Mouse (Mus musculus) spleen, adult 2 months (tissue): ENCODE data around the gene Dab2ip. TPM values are rescaled to one million over a fixed set of nuclear protein-coding genes. Genes with fewer than 3 reads are reported as not detected.
A peak's percentile ranks its signal among the peaks of the same experiment; 100 is the strongest.

Source experiments
- DNase-seq, 2 experiments: peaks; one replicate each; pipeline versions ENCODE4 v3.0.0 to v3.0.0-alpha.2; 2012 to 2021; ENCODE audit warnings: low spot score in 2 of 2, low read depth in 1 of 2
- H3K27ac ChIP-seq: fragments of 200-500 bp; 2 replicates; pipeline ENCODE4 v1.5.1; 2012; ENCODE audit warnings: low read length, inconsistent platforms; ENCODE audit not compliant: insufficient read depth
- H3K27me3 ChIP-seq: fragments of 200-500 bp; 2 replicates; pipeline ENCODE4 v1.6.1; 2012; ENCODE audit warnings: mild to moderate bottlenecking, moderate library complexity, low read length, inconsistent platforms; ENCODE audit not compliant: control insufficient read depth, insufficient read depth
- H3K36me3 ChIP-seq: fragments of 200-500 bp; 2 replicates; pipeline ENCODE4 v1.6.1; 2012; ENCODE audit warnings: mild to moderate bottlenecking, low read length, inconsistent platforms; ENCODE audit not compliant: control insufficient read depth, insufficient read depth
- H3K4me1 ChIP-seq: fragments of 200-500 bp; 2 replicates; pipeline ENCODE4 v1.6.1; 2011; ENCODE audit warnings: inconsistent platforms; ENCODE audit not compliant: control insufficient read depth, insufficient read depth, insufficient read length
- H3K4me3 ChIP-seq: fragments of 200-500 bp; 2 replicates; pipeline ENCODE4 v1.5.1; 2011; ENCODE audit warnings: mild to moderate bottlenecking, inconsistent platforms; ENCODE audit not compliant: insufficient read depth, insufficient read length; ENCODE audit errors: extremely low read depth
- CTCF ChIP-seq: fragments of 200-500 bp; IDR thresholded peaks from 2 replicates; pipeline ENCODE4 v1.5.1; 2011; ENCODE audit warnings: mild to moderate bottlenecking, inconsistent platforms; ENCODE audit not compliant: insufficient read depth, insufficient read length, insufficient replicate concordance; ENCODE audit errors: extremely low read depth
- POLR2A ChIP-seq: fragments of 200-500 bp; IDR thresholded peaks from 2 replicates; pipeline ENCODE4 v1.6.1; 2011; ENCODE audit warnings: low read depth, low read length, inconsistent platforms
- WGBS: fragments of 180-500 bp; shearing (Covaris S2); methylation state at CpG from one replicate; pipeline ENCODE4 v1.1.7; 2018; 5-methylcytosine and 5-hydroxymethylcytosine counted together
- polyA plus RNA-seq: library from polyadenylated mRNA; depleted of rRNA; stranded (reverse); fragments of >200 nt; gene quantifications from 2 replicates; pipeline ENCODE4 v1.2.3, GENCODE M21; 2012

Dab2ip gene
- polyA plus RNA-seq, 1 experiment: 21.0 TPM

DNA sequence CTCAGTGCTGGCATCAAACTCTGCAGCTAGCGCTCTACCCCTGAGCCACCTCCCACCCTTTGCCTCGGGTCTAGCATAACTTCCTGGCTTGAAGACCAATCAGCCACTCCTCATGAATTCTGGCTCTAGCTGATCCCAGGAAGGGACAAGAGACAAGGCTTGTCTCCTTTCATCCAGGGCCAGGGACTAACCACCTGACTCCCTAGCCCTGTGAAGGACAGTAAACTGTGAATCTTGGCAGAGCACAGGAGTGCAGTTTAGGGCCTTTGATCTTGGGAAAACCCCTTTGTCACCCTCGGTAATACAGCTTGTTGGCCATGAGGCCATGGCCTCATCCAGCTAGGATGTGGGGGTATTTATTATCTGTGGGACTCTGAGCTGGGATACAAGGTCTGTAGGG is 100.2 kb downstream of the Dab2ip start:
- TF ChIP-seq POLR2A: no peak
- no peak for TF ChIP-seq CTCF
- Histone ChIP-seq H3K4me3 (no peak overlapping the region), H3K27ac (no peak overlapping the region), H3K27me3 (peaks cover 10% of the 10 kb centered on the region), H3K4me1 (peaks cover 15% of the 10 kb centered on the region; the same call in 1 of the 2 replicates), H3K36me3 (no peaks in the 10 kb centered on the region)
- DNase-seq: no peak
- 38% methylated on average over 3 of the region's 3 CpGs for WGBS

DNA sequence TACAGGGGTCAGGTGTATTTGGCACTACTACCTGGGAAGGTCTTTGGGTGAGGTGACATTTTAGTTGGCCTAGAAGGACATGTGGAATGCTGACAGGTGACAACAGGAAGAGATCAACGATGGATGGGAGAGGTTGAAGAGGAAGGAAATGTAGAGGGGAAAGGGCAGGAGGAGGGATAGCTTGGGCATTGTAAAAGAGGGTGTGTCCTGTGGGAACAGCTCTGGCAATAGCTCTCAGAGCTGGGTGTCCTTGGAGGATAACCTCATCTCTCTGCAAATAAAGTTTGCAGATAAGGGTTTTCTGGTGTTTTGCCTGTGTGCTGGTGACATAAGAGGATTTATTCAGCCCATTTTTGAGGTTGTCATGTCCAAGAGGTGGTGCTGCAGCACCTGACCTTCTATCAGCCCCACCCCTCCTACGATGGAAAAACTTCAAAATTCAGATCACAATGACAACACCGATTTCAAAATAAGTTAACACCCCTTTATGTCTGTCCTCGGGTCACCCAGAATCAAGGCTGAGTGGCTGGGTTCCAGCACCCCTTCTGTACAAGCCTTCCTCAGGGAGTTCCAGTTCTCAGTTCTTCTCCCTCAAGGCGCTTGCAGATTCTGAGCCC is 101.6 kb downstream of the Dab2ip start:
- Histone ChIP-seq H3K36me3 (no peaks in the 10 kb centered on the region), H3K27me3 (peaks cover 10% of the 10 kb centered on the region), H3K4me3 (no peak overlapping the region), H3K4me1 (peaks cover 15% of the 10 kb centered on the region; the same call in 1 of the 2 replicates), H3K27ac (no peak overlapping the region)
- no peak for DNase-seq
- 67% methylated on average over 5 of the region's 5 CpGs for WGBS
- TF ChIP-seq CTCF (no peak), POLR2A (no peak)

DNA sequence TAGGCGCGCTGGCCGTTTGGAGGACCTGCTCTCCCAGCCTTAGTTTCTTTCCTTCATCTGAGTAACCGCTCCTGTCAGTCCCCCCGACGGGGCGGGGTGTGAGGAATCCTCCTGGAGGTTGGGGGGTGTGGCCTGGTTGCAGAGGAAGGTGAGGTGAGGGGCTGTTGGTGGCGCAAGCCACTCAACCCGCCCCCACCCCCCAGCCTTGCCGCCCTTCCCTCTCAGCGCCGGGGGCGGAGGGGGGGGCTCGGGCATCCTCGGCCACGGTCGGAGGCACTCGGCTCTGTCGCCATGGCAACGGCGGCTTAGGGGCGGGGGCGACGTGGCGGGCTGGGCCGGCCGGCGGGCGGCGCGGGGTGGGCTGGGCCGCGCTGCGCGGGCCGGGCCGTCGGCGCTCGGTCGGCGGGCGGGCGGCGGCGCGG is 102.9 kb downstream of the Dab2ip start:
- H3K4me1 ChIP-seq: peaks cover 15% of the 10 kb centered on the region; the same call in 1 of the 2 replicates
- H3K27ac ChIP-seq: no peak overlapping the region
- H3K36me3 ChIP-seq: no peaks in the 10 kb centered on the region
- H3K27me3 ChIP-seq: peaks cover 10% of the 10 kb centered on the region
- TF ChIP-seq CTCF (no peak), POLR2A (no peak)
- 9% methylated on average over 36 of the region's 47 CpGs for WGBS
- peak in 1 of 2 experiments; percentile 45 for DNase-seq
- H3K4me3 ChIP-seq: peak overlapping the region; percentile 23; the same call in 1 of the 2 replicates

DNA sequence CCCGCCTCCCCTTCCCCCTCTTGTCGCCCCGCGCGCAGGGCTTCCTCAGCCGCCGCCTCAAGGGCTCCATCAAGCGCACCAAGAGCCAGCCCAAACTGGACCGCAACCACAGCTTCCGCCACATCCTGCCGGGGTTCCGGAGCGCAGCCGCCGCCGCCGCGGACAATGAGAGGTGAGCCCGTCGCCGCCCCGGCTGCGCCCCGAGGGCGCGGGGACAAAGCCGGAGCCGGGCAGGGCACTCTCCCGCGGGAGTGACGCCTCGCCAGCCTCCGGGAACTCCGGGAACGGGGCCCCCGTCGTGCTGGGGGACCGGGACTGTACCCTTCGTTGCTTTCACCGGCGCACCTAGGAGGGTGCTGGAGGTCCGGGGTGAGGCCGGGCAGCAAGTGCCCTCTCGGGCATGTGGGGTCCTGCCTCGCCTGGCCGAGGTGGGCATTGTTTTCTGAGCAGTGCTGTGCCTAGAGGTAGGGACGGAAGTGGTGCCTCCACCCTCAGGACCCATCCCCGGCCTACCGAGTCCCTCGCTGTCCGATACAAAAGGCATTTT is 103.5 kb downstream of the Dab2ip start:
- H3K4me3 ChIP-seq: peak overlapping the region; percentile 57; the same call in 1 of the 2 replicates
- H3K27ac ChIP-seq: peak overlapping the region; percentile 20; the same call in 1 of the 2 replicates
- peaks cover 10% of the 10 kb centered on the region for H3K27me3 ChIP-seq
- 2% methylated on average over 48 of the region's 51 CpGs for WGBS
- peak; percentile 37 to 81 for DNase-seq
- H3K4me1 ChIP-seq: peaks cover 15% of the 10 kb centered on the region; the same call in 1 of the 2 replicates
- no peak for TF ChIP-seq POLR2A
- TF ChIP-seq CTCF: no peak
- H3K36me3 ChIP-seq: no peaks in the 10 kb centered on the region

DNA sequence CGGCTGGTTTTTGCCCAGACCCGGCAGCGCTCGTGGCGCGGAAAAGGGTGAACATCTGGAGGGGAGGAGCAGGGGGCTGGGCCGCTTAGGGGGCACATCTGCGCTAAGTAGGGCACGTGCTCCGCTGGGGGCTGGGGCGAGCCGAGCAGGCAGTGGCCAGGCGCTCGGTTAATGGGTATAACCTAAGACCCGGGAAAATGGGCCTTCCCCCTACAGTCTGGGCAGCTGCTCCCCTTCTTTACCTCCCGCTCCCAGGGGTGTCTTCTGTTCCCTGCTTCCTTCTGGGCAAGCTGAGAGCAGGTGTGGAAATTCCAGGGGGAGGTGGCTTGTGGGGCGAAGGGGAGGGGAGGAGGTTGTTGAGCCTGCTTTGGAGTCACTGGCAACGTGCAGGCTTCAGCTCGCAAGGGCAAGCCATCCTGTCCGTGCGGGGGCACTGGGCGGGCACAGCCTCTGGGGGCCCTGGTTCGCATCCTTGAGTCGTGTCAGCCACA is 104.0 kb downstream of the Dab2ip start:
- Histone ChIP-seq H3K36me3 (no peaks in the 10 kb centered on the region), H3K4me1 (peaks cover 15% of the 10 kb centered on the region; the same call in 1 of the 2 replicates), H3K27me3 (peaks cover 10% of the 10 kb centered on the region), H3K4me3 (peak overlapping the region; percentile 57; the same call in 1 of the 2 replicates), H3K27ac (0 out of 2 replicates have a peak overlapping the region, but pooled peaks have one; percentile 20)
- DNase-seq: no peak
- TF ChIP-seq POLR2A: no peak
- no peak for TF ChIP-seq CTCF
- WGBS: 10% methylated on average over 24 of the region's 24 CpGs

DNA sequence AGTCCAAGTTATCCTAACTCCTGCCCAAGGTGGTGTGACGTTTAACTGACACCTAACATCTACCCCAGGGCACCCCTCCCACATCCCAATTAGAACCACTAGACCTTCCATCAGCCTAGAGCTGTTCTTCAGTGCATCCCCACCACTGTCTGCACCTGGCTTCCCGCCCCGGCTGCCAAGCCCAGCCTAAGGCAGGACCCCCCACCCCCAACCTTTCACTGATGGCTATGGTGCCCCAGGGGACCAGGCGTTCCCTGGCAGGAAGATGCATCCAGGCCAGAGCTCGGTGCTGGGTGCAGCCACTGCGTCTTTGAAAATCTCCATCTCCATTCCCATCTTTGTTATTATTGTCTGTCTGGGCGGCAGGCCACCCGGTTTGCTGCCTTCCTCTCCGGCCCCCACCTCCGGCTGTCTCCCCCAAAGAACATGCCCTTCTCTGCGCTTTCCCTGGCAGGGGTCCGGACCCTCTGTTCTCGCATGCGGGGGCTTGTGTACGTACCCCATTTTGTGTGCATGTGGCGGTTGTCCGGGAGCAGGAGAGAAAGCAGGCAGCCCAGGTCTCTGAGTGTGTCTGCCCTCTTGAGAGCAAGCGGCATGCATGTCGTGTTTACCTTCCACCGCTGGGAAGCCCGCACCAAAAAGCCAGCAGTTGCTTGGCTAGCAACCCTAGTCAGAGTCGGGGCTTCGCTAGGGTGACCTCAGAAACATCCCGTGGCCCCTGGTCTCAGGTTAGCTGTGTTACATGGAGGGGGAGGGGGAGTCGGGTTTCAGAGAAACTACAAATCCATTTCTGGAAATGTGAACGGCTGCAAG is 104.9 kb downstream of the Dab2ip start:
- Histone ChIP-seq H3K36me3 (no peaks in the 10 kb centered on the region), H3K4me1 (peaks cover 15% of the 10 kb centered on the region; the same call in 1 of the 2 replicates), H3K4me3 (no peak overlapping the region), H3K27me3 (peaks cover 10% of the 10 kb centered on the region), H3K27ac (no peak overlapping the region)
- WGBS: 80% methylated on average over 26 of the region's 26 CpGs
- TF ChIP-seq POLR2A (no peak), CTCF (no peak)
- DNase-seq: no peak
